Mouse (Mus musculus): Measurements from ENCODE around the gene Srpr.

- no peak for TF ChIP-seq POLR2A (IDR thresholded peaks at IDR 0.05; ENCODE audit: low read depth, low read length)
- TF ChIP-seq CTCF (conservative IDR thresholded peaks at IDR 0.05; ENCODE audit: insufficient read depth, insufficient read length, low read depth, low read length), result no peak
Observed at GRCm38 (mm10) chr9:35203536-35203935, 3.6 kb downstream of the Srpr start.
